Mouse (Mus musculus) c-Kit-positive CD71-positive TER-119-positive erythroid progenitor cells, embryonic 14.5 days (primary cell): ENCODE data around the gene Ccna2.

Experiments used
- DNase-seq: peaks from one replicate; pipeline ENCODE4 v3.0.0-alpha.2; 2013; ENCODE audit warnings: low spot score

Gene Ccna2

DNA sequence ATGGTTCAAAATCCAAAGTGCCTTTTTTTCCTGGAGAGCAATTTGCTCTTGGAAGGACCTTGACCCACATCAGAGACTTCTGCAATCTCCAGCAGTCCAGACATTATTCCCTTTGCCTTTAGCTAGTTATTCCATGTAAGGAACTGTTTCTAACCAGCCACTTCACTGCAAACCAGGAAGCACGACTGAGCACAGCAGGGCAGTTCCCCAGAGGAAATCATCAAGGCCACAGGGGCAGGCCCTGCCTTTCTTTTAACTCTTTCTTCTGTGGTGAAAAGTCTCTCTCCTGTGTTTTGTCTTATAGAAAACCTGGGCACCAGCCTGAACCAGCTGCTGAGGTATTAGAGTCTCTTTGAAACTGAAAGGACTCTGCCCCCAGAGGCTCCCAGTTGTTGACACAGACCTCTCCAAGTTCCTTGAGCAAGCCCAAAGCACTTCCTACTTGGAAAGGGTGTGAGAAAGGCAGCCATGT lies 38.7 kb downstream of the Ccna2 start:
- no peak for DNase-seq

- no peak for DNase-seq
Measured at GRCm38 (mm10) chr3:36532738-36533137, 39.2 kb downstream of the Ccna2 start.

DNA sequence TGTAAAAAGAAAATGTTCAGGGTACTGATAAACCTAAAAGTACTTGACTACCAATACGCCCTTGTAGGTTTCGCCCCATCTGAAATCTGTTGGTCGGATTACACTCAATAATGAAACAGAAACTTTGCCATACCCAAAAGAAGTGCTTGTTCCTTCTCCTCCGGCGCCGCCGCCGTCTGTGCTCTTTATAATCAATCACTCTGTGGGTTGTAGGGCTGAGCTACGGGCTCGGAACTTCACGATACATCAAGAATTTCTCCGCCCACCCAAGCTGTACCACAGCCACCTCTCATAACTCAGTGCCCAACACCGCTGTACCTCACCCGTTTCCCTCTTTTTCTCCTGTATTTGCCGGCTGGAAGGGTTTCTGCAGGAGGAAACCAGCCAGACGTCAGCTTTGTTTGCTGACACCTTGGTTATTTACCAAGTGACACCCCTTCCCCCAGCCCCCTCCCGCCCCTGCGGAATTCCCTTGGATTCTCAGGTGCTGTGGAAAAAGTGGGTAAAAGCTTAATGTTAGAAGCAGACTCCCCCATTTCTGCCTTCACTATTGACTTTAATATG lies 39.9 kb downstream of the Ccna2 start:
- no peak for DNase-seq

DNA sequence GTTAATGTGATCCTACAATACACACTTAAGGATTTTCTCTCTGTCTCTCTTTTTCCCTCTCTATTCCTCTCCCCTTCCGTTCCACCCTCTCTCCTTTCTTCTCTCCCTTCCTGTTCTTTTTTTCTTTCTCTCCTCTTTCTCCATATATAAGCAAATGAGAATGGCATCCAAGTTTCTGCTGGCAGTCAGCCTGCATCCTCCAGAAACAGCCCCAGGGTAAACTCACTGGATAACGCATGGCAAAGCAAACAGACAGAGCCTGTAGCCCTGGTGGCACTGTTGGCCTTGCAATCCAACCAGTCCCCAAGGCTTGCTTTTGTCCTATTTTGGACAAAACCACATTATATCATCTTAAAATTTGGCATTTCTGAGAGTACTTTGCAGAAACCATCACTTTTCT lies 40.7 kb downstream of the Ccna2 start:
- DNase-seq: no peak

DNA sequence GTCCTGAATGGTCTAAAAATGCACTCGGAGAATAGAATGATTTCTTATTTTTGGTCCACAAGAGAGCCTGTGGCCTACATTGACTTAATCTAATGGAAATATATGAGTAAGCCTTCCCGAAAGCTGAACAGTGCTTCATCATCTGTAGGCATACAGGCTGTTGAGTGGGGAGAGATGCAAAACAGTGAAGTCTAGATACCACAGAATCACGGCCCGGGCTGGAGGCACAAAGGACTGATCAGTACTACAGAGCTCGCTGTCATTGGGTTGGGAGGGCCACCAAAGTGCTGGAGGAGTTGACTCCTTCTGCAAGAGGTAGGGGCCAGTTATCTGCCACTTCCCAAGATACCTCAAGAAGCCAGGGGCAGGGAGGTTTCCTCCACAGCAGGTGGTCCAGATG lies 41.2 kb downstream of the Ccna2 start:
- DNase-seq: no peak

GRCm38 (mm10) chr3:36530345-36530744 lies 41.6 kb downstream of the Ccna2 start:
- no peak for DNase-seq

DNA sequence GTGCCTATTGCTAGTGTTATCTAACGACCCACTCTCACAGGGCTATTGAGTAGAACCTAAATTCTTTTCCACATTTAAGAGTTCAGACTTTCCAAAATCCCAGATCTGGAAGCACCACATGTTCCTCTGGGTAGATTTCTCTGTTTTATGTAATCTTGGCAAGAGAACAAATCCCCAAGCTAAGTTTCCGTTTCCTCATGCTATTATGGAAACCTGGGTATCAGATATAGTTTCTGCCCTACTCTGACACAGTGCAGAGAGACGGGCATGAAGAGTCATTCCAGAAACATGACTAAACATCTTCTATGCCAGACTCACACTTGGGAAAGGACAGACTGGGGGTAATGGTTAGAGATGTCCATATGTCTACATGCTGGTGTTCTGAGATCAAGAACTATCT lies 47.5 kb downstream of the Ccna2 start:
- DNase-seq: no peak

- no peak for DNase-seq
Measured at GRCm38 (mm10) chr3:36522137-36522536, 49.8 kb downstream of the Ccna2 start.

- no peak for DNase-seq
Measured at GRCm38 (mm10) chr3:36521073-36522060, 50.6 kb downstream of the Ccna2 start, which contains the start of gene Gm11549. TSS of gene Gm11549 (minus strand) at chr3:36521813.

- DNase-seq: no peak
Measured at GRCm38 (mm10) chr3:36516196-36516595, 55.8 kb downstream of the Ccna2 start.
